Mouse (Mus musculus) heart, adult 9 months (tissue): ENCODE data around the gene Speer4e.
"Not testable (repeated sequence)": the region's sequence is repeated elsewhere in the genome, so short reads cannot be mapped to it uniquely, and the experiment has no call there.

Source experiments
- DNase-seq, 2 experiments: peaks; one replicate each; pipeline ENCODE4 v3.0.0; 2022; ENCODE audit warnings: low spot score in 2 of 2

The Speer4e gene

DNA sequence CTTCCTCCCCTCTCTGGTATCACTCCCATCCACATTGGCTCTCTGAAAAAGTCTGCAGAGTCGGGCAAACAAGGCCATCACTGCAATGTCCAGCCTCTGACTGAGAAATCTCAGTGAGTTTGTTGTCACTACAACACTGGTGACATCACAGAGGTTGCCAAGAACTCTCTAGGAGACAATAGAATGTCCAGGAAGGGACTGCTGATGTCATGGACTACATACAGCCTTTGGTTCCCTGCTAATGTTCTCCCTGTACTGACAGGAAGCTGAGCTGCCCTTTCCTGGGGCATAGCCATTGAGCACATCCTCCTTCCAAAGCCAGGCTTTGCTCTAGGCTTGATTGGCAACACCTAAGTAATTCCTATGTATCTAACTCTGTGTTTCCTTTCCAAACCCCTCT lies at the start of gene Speer4e:
Gene Speer4e, minus strand, starts transcription at position 101 of the 400 bp plus-strand sequence.
- DNase-seq = not testable (repeated sequence)

DNA sequence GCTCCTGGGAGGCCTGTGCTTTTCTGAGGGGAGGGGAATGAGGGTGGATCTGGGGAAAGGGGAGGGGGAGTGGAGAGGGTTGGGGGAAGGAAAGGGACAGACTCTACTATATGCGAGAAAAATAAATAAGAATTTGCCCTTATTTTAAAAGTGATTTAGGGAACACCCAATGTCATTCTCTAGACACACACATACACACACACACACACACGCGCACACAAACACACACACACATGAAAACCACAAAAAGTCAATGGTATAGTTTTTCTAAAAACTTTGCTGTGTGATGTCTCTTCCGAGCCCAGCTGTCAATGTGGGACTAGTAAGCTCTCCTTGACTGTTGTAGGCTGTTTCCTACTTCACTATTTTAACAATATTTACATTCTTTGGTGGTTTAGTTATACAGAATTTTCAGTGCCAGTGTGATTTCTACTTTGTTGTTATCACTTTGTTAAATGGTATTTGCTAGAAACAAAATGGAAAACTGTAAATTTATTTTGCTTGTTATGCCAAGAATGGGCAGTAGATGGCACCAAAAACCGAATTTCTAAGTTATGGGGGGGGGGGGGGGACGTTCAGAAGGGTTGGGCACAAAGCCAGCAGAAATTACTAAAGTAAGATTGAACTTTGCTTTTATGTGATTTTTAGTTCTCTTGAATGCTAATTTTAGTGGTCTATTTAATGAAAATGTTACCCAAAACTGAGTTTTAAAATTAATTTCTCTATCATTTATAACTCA lies 48.6 kb upstream of the Speer4e start:
- DNase-seq = not testable (repeated sequence)

DNA sequence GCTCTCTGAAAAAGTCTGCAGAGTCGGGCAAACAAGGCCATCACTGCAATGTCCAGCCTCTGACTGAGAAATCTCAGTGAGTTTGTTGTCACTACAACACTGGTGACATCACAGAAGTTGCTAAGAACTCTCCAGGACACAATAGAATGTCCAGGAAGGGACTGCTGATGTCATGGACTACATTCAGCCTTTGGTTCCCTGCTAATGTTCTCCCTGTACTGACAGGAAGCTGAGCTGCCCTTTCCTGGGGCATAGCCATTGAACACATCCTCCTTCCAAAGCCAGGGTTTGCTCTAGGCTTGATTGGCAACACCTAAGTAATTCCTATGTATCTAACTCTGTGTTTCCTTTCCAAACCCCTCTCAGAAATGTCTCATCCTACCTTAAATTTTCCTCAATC lies 40.6 kb upstream of the Speer4e start, which contains the start of gene Gm10354:
Gene Gm10354, minus strand, starts transcription at position 101 of the 400 bp plus-strand sequence.
- not testable (repeated sequence) for DNase-seq

DNA sequence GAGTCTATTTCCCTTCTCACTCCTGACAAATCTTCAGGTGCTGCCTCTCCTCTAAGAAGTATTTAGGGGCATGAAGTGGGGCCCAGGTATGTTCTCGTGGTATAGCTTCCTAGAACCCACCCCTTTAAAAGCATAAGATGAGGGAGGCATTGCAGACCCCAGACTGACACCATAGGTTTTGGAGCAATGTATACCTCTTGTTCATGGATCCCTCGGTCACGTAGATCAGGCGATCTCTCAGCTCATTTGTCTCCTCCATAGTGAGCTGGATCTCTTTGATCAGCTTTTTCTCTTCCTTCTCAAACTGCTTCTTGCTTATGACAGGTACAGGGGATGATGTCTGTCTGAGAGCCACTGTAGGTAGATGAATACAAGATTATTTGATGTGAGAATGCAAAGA lies 39.1 kb upstream of the Speer4e start:
- DNase-seq = not testable (repeated sequence)

DNA sequence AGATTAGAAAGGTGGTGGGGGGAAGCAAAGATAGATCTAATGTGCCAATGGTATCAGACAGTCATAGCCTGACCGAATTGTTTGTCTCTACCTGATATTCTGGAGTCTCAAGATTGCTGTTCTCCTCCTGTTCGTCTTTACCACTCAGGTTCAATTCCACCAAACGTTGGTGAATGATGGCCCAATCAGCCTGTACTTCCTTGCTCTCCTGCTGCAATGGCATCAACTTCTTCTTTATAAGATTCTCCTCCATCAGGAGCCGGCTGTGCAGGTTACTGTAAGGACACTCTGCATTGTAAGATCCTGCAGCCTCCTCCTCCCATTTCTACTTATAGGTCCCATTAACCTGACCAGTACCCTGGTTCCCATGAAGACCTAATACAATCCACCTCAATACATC lies 37.1 kb upstream of the Speer4e start:
- DNase-seq = not testable (repeated sequence)

DNA sequence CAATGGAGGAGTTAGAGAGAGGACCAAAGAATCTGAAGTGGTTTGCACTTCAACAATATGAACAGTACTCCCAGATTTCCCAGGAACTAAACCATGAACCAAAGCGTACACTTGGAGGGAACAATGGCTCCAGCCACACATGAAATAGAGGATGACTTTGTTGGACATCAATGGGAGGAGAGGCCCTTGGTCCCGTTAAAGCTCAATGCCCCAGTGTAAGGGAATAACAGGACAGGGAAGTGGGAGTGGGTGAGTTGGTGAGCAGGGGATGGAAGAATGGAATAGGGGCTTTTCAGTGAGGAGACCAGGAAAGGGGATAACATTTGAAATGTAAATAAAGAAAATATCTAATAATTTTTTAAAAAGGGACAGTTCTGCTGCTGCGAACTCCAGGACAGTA lies 34.6 kb upstream of the Speer4e start:
- not testable (repeated sequence) for DNase-seq

DNA sequence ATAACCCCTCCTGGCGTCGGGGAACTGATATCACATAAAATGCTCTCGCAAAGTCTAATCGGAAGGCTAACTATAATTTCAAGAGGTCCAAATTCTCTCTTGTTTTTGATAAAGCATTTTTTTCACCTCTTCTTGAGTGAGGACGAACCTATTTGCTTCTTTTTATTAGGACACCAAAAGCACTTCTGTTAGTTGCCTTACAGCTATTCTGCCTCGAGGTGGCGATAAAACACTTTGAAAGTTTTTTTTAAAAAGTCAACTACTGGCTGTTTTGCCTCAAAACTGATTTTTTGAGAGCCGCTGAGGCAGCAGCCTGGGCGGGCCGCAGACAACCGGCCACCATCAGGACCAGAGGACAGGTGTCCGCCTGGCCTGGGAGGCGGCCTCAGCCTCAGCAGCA lies 25.6 kb upstream of the Speer4e start:
- DNase-seq = not testable (repeated sequence)

DNA sequence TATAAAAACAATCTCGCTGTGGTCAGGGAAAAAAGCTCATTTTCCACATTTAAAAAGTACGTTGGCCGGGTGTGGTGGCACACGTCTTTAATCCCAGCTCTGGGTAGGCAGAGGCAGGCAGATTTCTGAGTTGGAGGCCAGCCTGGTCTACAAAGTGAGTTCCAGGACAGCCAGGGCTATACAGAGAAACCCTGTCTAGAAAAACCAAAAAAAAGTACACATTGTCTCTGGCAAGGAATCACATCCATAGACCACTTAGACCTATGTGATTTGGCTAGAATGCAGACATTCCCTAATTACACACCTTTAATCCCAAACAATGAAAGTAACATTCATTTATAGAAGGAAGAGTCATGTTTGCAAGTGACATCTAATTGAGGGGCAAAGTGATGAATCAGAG lies 23.3 kb upstream of the Speer4e start:
- not testable (repeated sequence) for DNase-seq

DNA sequence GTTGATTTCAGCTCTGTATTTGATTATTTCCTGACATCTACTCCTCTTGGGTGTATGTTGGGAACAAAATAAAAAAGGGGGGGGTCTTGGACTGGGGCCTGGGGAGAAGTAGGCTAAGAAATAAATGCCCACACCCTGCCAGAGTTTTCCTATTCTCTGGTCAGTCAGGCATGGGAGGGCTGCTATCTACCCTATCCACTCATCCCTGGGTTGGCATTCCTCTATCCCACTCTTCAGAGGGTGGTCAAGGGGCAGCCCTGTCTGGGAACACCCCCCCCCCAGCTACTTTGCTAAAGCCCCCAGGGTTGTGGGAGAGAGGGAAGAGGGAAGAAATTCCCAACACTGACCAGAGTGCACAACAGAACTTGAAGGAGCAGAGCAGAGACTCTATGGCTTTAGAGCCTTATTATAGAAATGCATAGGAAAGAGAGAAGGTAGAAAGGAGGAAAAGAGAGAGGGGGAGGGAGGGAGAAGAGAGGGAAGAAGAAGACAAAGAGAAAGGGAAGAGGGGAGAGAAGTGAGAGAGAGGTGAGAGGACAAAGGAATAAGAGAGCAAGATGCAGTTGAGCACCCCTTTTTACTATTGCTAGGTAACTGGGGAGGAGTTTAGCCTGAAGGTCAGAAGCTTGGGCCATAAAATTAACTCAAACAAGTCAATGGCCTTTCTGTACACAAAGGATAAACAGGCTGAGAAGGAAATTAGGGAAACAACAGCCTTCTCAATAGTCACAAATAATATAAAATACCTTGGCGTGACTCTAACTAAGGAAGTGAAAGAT lies 17.9 kb upstream of the Speer4e start:
- not testable (repeated sequence) for DNase-seq

DNA sequence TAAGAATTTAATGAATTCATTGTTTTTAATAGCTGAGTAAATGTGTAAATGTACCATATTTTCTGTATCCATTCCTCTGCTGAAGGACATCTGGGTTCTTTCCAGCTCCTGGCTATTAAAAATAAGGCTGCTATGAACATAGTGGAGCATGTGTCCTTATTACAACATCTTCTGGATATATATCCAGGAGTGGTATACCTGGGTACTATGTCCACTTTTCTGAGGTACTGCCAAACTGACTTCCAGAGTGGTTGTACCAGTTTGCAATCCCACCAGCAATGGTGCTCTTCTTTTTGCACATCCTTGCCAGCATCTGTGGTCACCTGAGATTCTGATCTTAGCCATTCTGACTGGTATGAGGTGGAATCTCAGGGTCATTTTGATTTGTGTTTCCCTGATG lies 15.4 kb upstream of the Speer4e start:
- not testable (repeated sequence) for DNase-seq

DNA sequence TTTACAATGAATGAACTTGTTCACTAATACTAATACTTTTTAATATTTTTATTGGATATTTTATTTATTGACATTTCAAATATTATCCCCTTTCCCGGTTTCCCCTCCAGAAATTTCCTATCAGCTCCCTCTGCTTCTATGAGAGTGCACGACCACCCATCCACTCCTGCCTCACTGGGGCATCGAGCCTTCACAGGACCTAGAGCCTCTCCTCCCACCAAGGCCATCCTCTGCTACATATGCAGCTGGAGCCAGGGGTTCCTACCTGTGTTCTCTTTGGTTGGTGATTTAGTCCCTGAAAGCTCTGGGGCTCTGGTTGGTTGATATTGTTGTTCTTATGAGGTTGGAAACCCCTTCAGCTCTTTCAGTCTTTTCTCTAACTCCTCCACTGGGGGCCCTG lies 14.5 kb upstream of the Speer4e start:
- DNase-seq = not testable (repeated sequence)

DNA sequence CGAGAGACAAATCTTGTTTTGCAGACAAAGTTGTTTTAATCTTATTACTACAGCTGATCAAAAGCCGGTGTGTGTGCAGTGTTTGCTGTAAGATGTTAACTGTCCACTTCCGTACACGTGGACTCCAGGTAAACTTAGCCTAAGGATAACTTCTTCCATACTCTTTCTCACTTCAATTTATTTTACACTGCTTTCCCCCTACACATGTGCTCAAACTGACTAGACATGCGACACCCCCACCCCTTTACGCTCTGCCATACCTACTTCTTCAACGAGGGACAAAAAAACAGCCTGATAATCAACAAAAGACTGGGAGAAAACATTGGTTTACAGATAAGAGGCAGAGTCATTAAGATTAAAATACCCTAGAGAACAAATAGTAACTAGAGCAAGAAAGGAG lies 13.6 kb upstream of the Speer4e start:
- DNase-seq = not testable (repeated sequence)

DNA sequence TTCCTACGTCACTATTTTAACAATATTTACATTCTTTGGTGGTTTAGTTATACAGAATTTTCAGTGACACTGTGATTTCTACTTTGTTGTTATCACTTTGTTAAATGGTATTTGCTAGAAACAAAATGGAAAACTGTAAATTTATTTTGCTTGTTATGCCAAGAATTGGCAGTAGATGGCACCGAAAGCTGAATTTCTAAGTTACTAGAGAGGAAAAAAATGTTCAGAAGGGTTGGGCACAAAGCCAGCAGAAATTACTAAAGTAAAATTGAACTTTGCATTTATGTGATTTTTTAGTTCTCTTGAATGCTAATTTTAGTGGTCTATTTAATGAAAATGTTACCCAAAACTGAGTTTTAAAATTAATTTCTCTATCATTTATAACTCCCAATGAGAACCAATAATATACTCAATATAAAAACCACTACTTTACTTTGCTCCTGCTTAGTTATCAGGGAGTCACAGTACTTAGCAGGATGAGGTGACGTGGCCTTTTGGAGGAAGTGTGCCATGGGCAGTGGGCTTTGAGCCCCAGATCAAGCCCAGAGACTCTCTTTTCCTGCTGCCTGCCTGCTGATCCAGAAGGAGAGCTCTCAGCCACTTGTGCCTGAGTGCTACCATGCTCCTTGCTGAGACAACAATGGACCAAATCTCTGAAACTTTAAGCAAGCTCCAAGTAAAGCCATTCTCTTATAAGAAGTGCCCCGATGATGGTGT lies 9.4 kb upstream of the Speer4e start:
- DNase-seq = not testable (repeated sequence)

DNA sequence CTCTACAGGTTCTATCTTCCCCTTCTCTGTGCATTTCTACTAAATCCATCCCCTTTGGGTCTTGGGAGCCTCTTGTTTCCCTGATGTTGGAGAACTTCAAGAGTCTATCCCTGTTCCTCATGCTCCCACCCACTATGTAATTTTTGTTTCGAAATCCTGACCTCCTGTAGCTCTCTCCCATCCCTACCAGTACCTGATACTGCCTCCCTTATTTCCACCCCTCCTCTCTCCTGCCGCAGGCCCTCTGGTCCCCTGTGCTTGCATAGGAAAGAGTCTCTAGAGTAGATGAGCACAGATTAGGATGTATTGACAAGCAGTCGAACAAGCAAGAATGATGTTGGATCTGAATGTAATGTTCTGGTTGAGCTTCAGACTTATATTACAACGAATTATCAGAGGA lies 7.3 kb upstream of the Speer4e start:
- DNase-seq = not testable (repeated sequence)

DNA sequence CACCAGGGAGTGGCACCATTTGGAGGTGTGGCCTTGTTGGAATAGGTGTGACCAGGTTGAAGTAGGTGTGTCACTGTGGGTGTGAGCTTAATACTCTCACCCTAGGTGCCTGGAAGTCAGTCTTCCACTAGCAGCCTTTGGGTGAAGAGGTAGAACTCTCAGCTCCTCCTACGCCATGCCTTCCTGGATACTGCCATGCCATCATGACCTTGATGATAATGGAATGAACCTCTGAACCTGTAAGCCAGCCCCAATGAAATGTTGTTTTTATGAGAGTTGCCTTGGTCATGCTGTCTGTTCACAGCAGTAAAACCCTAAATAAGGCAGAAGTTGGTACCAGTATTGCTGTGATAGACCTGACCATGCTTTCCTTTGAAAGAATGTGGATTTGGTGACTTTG lies 2.8 kb upstream of the Speer4e start:
- DNase-seq = not testable (repeated sequence)

DNA sequence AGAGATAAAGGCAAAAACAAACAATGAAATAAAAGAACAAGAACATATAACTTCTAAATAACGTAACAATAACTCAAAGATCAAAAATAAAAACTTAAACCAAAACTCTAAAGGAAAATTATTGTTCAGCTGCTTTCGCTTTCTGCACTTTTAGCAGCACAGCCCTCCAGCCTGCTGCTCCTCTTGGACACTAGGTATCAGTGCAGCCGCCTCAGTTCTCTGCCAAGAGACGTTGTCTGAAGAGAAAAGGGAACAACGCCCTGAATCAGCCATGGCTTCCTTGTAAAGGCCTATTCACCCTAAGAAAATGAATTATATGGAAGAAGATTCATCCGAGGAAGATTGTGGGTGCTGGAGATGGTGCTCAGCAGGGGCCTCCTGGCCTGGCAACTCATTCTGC lies 4.5 kb downstream of the Speer4e start:
- not testable (repeated sequence) for DNase-seq

DNA sequence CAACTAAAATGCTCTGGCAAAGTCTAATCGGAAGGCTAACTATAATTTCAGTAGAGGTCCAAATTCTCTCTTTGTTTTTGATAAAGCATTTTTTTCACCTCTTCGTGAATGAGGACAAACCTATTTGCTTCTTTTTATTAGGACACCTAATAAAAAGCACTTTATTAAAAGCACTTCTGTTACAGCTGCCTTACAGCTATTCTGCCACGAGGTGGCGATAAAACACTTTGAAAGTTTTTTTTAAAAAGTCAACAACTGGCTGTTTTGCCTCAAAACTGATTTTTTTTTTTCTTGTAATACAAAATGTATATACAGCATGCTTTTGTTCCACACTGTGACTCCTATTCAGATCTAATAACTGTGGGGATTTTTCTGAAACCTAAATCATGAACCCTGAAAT lies 11.2 kb downstream of the Speer4e start:
- not testable (repeated sequence) for DNase-seq

DNA sequence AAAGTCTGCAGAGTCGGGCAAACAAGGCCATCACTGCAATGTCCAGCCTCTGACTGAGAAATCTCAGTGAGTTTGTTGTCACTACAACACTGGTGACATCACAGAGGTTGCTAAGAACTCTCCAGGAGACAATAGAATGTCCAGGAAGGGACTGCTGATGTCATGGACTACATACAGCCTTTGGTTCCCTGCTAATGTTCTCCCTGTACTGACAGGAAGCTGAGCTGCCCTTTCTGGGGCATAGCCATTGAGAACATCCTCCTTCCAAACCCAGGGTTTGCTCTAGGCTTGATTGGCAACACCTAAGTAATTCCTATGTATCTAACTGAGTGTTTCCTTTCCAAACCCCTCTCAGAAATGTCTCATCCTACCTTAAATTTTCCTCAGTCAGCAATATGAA lies 23.4 kb downstream of the Speer4e start, which contains the start of gene Gm9758:
Gene Gm9758, minus strand, starts transcription at position 101 of the 400 bp plus-strand sequence.
- DNase-seq = not testable (repeated sequence)

DNA sequence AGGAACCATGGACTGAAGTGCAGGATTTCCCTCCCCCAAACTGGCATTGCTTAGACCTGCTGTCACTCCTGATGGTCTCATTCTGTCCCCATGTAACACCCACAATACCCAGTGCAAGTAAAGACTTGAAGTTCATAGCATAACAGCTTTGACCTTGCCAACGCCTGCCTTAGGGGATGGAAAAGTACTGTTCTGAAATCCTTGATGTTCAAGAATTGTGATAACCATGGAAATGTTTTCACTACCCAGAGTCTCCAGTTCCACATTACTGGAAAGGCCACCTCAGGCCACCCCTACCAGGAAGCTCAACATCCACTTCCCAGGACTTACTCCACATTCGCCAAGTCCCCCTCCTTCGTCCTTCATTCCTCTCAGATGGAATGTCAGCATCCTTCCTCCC lies 23.9 kb downstream of the Speer4e start:
- DNase-seq = not testable (repeated sequence)

DNA sequence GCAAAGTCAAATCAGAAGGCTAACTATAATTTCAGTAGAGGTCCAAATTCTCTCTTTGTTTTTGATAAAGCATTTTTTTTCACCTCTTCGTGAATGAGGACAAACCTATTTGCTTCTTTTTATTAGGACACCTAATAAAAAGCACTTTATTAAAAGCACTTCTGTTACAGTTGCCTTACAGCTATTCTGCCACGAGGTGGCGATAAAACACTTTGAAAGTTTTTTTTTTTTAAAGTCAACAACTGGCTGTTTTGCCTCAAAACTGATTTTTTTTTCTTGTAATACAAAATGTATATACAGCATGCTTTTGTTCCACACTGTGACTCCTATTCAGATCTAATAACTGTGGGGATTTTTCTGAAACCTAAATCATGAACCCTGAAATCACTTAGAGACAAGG lies 34.7 kb downstream of the Speer4e start:
- DNase-seq = not testable (repeated sequence)

DNA sequence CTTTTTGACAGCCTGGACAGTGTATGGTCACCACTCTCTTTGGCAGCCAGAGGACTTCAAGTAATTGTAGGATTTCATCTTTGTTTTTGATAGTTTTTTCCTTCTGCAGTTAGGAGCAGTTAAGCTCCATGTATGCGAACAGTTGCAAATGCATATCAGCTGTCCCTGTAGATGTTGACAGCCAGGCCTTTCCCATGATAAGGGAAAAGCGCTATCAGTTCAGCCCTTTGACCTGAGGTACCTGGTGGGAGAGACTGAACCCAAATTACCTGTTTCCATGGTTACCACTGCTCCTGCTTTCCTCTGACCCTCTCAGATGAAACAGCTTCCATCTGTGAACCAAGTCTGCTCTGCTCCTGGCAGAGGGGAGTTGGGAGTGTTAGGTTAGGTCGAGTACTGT lies 46.0 kb downstream of the Speer4e start:
- DNase-seq = no peak

DNA sequence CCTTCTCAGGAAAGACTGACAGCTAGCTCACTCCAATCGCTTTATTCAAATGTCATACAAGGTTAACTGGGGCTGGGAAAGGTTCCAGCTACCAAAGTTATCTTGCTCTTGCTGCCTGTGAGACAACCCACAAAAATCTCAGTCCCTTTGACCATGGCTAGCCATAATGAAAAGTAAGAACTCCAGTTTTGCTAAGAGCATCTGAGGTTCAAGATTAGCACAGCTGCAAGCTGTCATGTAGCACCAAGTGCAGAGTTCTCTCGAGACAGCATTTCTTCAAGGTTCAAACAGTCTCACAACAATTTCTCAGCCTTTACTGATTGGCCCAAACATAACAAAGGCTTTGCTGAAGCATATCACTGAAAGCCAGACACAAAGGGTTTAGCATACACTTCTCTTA lies 52.9 kb downstream of the Speer4e start:
- not testable (repeated sequence) for DNase-seq
